Mouse (Mus musculus): ENCODE results near the gene Kcne4.

The Kcne4 gene

GRCm38 (mm10) chr1:78862281-78862680 is 45.7 kb downstream of the Kcne4 start:
- no peak for DNase-seq

- DNase-seq, result no peak
Measured at GRCm38 (mm10) chr1:78863833-78864232, 47.3 kb downstream of the Kcne4 start.

- DNase-seq, result no peak
Measured at GRCm38 (mm10) chr1:78864351-78864750, 47.8 kb downstream of the Kcne4 start.

- DNase-seq, result no peak
Measured at GRCm38 (mm10) chr1:78864799-78865346, 48.3 kb downstream of the Kcne4 start.

- no peak for DNase-seq
Measured at GRCm38 (mm10) chr1:78865991-78866390, 49.4 kb downstream of the Kcne4 start.

- no peak for DNase-seq
Measured at GRCm38 (mm10) chr1:78866455-78866854, 49.9 kb downstream of the Kcne4 start.

Measured in thymus, postnatal 14 days (tissue).